Mouse (Mus musculus) G1E (cell line): Measurements from ENCODE around the gene Ccdc69.

Experiments used
- CTCF ChIP-seq: IDR thresholded peaks from 2 replicates; pipeline ENCODE4 v1.5.1; 2012; ENCODE audit warnings: low read depth, low read length, inconsistent platforms, mixed read lengths
- GATA1 ChIP-seq: IDR thresholded peaks from 2 replicates; pipeline ENCODE4 v1.6.1; 2012; ENCODE audit warnings: borderline replicate concordance, low read length, inconsistent platforms, mixed read lengths
- GATA2 ChIP-seq: IDR thresholded peaks from 2 replicates; pipeline ENCODE4 v1.6.1; 2012; ENCODE audit warnings: low read depth, low read length, inconsistent platforms, borderline replicate concordance
- TAL1 ChIP-seq: conservative IDR thresholded peaks from 2 replicates; pipeline ENCODE4 v1.6.1; 2012; ENCODE audit warnings: low read depth, low read length, inconsistent platforms, mixed read lengths

DNA sequence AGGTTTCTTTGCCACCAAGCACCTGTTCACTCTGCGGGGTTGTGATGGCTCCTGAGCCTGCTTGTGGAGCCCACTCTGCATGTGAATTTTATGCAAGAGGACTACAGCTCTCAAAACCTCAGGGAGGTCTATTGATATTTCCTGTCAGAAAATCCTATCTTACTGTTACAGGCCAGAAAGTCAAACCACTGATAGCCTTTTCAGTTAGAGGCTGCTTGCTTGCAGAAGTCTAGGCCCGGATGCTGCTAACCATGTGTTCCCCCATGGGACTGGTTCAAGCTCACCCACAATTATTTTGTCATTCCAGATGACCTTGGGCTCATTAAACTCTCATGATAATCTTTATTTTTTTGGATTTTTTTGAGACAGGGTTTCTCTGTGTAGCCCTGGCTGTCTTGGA, 39.1 kb upstream of the Ccdc69 start:
- TF ChIP-seq CTCF (no peak), GATA1 (no peak), TAL1 (no peak), GATA2 (no peak)
